Mouse (Mus musculus): ENCODE data around the gene Tmem238l. TPM values are rescaled to one million over a fixed set of nuclear protein-coding genes. Genes with fewer than 3 reads are reported as not detected.

The Tmem238l gene
- polyA plus RNA-seq (2015; fragmentation: Nextera tagmentation; extraction: Ambion mirVana), result not detected in 2 replicates

GRCm38 (mm10) chr11:66956303-66956702 lies at the start of gene Tmem238l:
Gene Tmem238l (plus strand): TSS chr11:66956638.
- H3K4me3 ChIP-seq (ENCODE audit: low read length), result no peak within 1 kb of the TSS
- ATAC-seq, result no peak
- H3K27ac ChIP-seq (ENCODE audit: low read depth, low read length), result no peak within 1 kb of the TSS
- H3K27me3 ChIP-seq (replicated peaks; ENCODE audit: control insufficient read depth, insufficient read depth, low read length), result no peaks in the 10 kb centered on the region
- 71% methylated on average over 9 of the region's 9 CpGs for WGBS
- no peaks in the 10 kb centered on the region for H3K9me3 ChIP-seq (ENCODE audit: control insufficient read depth, low read length)
- H3K9ac ChIP-seq (ENCODE audit: low read depth, low read length), result no peak within 1 kb of the TSS
- H3K4me1 ChIP-seq (ENCODE audit: control insufficient read depth, insufficient read depth, low read depth, low read length), result no peaks in the 10 kb centered on the region
- no peaks in the 10 kb centered on the region for H3K36me3 ChIP-seq (ENCODE audit: control insufficient read depth, insufficient read depth, low read length)
- no peak within 1 kb of the TSS for H3K4me2 ChIP-seq (ENCODE audit: low read length)

DNA sequence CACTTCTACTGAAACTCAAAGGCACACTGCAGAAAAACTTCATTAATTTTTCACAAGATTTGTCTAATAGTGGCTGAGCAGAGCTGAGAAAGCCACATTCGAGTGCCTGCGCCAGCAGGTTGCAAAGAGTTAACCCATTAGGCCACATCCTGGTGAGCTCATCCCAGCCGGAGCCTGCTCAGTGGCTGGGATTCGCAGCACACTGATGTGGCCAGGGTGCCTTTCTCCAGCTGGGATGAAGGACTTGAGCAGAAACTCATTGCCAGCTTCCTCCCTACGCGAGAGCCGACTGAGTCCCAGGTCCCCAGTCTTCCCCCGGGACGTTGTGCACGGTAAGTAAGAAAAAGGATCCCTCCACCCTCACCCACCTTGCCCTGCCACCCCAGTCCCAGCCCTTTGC lies 44.6 kb upstream of the Tmem238l start, which contains the start of gene Pirt:
Gene Pirt, plus strand, starts transcription at position 171 of the 400 bp plus-strand sequence.
- no peak within 1 kb of the TSS for H3K9ac ChIP-seq (ENCODE audit: low read depth, low read length)
- no peak for ATAC-seq
- no peaks in the 10 kb centered on the region for H3K4me1 ChIP-seq (ENCODE audit: control insufficient read depth, insufficient read depth, low read depth, low read length)
- no peaks in the 10 kb centered on the region for H3K27me3 ChIP-seq (replicated peaks; ENCODE audit: control insufficient read depth, insufficient read depth, low read length)
- H3K4me2 ChIP-seq (ENCODE audit: low read length), result no peak within 1 kb of the TSS
- no peak within 1 kb of the TSS for H3K27ac ChIP-seq (ENCODE audit: low read depth, low read length)
- no peaks in the 10 kb centered on the region for H3K36me3 ChIP-seq (ENCODE audit: control insufficient read depth, insufficient read depth, low read length)
- 54% methylated on average over 10 of the region's 10 CpGs for WGBS
- no peaks in the 10 kb centered on the region for H3K9me3 ChIP-seq (ENCODE audit: control insufficient read depth, low read length)
- no peak within 1 kb of the TSS for H3K4me3 ChIP-seq (ENCODE audit: low read length)

- ATAC-seq, result no peak
- Histone ChIP-seq H3K27ac (ENCODE audit: low read depth, low read length) (no peak overlapping the region), H3K27me3 (replicated peaks; ENCODE audit: control insufficient read depth, insufficient read depth, low read length) (no peaks in the 10 kb centered on the region), H3K36me3 (ENCODE audit: control insufficient read depth, insufficient read depth, low read length) (no peaks in the 10 kb centered on the region), H3K9ac (ENCODE audit: low read depth, low read length) (no peak overlapping the region), H3K9me3 (ENCODE audit: control insufficient read depth, low read length) (no peaks in the 10 kb centered on the region), H3K4me2 (ENCODE audit: low read length) (no peak overlapping the region), H3K4me3 (ENCODE audit: low read length) (no peak overlapping the region), H3K4me1 (ENCODE audit: control insufficient read depth, insufficient read depth, low read depth, low read length) (no peaks in the 10 kb centered on the region)
- 57% methylated on average over 16 of the region's 17 CpGs for WGBS
Observed at GRCm38 (mm10) chr11:66912531-66913458, 43.6 kb upstream of the Tmem238l start.

DNA sequence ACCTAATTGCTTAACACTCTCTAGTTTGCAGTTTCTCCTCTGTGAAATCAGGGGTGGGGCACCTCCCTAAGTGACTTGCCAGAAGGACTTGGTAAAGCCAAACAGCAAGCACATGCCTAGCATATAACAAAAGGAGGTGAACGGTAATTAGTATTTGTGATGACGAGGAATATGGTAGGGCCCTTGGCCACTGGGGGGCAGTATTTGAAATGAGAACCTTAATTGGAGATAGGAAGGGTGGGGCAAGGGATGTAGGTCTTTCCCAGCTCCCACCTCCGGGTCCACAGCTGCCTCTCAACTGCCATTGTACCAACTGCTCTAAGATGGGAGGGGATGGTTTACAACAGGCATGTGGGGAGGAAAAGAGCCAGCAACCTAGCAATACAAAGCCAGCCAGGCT lies 42.2 kb upstream of the Tmem238l start:
- ATAC-seq, result no peak
- no peak overlapping the region for H3K4me3 ChIP-seq (ENCODE audit: low read length)
- H3K27me3 ChIP-seq (replicated peaks; ENCODE audit: control insufficient read depth, insufficient read depth, low read length), result no peaks in the 10 kb centered on the region
- WGBS, result 21% methylated on average over 3 of the region's 3 CpGs
- no peaks in the 10 kb centered on the region for H3K9me3 ChIP-seq (ENCODE audit: control insufficient read depth, low read length)
- no peak overlapping the region for H3K9ac ChIP-seq (ENCODE audit: low read depth, low read length)
- no peak overlapping the region for H3K27ac ChIP-seq (ENCODE audit: low read depth, low read length)
- no peaks in the 10 kb centered on the region for H3K36me3 ChIP-seq (ENCODE audit: control insufficient read depth, insufficient read depth, low read length)
- H3K4me1 ChIP-seq (ENCODE audit: control insufficient read depth, insufficient read depth, low read depth, low read length), result no peaks in the 10 kb centered on the region
- no peak overlapping the region for H3K4me2 ChIP-seq (ENCODE audit: low read length)

DNA sequence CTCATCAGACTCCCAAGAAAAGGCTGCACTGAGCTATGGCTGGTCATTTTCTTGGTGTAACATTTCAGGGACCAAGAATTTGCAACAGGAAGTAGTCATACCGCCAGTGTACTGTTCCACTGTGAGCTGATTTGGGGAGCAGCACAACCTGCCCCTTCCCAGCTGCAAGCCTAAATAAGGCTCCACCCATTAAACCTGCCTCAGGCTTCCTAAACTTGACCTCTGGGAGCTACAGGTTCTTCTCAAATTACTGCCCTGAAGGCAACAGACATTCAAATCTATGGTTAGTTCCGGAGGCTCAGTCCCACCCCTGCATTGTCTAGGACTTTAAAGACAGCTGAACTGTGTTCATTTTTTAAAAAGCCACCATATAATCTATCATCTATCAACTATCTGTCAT lies 36.4 kb upstream of the Tmem238l start:
- no peak overlapping the region for H3K4me2 ChIP-seq (ENCODE audit: low read length)
- H3K4me1 ChIP-seq (ENCODE audit: control insufficient read depth, insufficient read depth, low read depth, low read length), result no peaks in the 10 kb centered on the region
- H3K4me3 ChIP-seq (ENCODE audit: low read length), result no peak overlapping the region
- H3K9me3 ChIP-seq (ENCODE audit: control insufficient read depth, low read length), result no peaks in the 10 kb centered on the region
- 78% methylated on average over 2 of the region's 2 CpGs for WGBS
- no peak overlapping the region for H3K27ac ChIP-seq (ENCODE audit: low read depth, low read length)
- no peak overlapping the region for H3K9ac ChIP-seq (ENCODE audit: low read depth, low read length)
- no peak for ATAC-seq
- H3K36me3 ChIP-seq (ENCODE audit: control insufficient read depth, insufficient read depth, low read length), result no peaks in the 10 kb centered on the region
- H3K27me3 ChIP-seq (replicated peaks; ENCODE audit: control insufficient read depth, insufficient read depth, low read length), result no peaks in the 10 kb centered on the region

DNA sequence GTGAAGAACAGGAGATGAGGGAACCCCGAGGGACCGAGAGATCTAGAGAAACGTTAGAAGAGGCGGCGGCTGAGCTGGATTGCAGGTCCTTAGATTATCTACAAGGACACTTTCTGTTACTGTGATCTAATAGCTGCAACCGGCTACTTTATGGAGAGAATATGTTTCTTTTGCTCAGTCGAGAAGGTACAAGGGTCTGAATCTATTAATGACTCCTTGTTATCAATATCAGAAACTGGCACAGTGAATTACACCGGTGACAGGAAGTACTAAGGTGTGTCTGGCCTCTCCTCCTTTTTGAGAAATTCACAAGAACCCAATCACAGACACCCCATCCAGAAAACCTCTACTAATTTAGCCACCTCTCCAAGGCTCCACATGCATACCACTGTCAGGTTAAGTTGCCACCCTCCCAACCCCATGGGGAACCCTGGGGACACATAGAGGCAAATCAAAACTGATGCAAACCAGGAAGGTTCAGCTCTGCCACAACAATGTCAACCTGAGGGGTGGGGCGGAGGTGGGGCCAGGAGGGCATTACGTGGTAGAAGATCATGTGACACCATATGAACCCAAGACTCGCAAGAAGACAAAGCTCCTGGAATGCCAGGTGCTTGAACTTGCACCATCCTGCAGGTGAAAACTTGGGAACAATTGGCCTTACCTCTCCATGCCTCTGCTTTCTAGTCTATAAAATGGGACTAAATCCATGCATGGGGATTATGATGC lies 32.2 kb upstream of the Tmem238l start:
- Histone ChIP-seq H3K27me3 (replicated peaks; ENCODE audit: control insufficient read depth, insufficient read depth, low read length) (no peaks in the 10 kb centered on the region), H3K9ac (ENCODE audit: low read depth, low read length) (no peak overlapping the region), H3K27ac (ENCODE audit: low read depth, low read length) (no peak overlapping the region), H3K4me2 (ENCODE audit: low read length) (no peak overlapping the region), H3K4me1 (ENCODE audit: control insufficient read depth, insufficient read depth, low read depth, low read length) (no peaks in the 10 kb centered on the region), H3K36me3 (ENCODE audit: control insufficient read depth, insufficient read depth, low read length) (no peaks in the 10 kb centered on the region), H3K4me3 (ENCODE audit: low read length) (no peak overlapping the region), H3K9me3 (ENCODE audit: control insufficient read depth, low read length) (no peaks in the 10 kb centered on the region)
- ATAC-seq, result no peak
- WGBS, result 86% methylated on average over 11 of the region's 11 CpGs

DNA sequence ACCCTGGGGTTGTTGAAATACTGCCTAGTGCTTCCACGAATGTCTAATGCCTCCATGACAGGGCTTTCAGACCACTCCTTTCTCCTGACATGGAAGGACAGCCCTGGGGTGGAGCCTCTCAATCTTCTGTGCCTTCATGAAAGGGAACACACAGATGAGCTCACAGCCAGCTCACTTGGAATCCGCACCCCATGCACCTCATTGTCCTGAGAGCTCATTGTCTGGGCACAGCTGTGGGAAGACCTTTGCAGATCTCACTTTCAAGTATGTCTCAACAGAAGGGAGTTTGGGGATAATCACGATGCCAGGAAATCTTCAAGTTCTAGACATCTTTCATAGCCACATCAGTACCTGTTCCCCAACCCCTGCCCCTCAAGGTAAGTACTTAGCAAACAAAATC lies 28.1 kb upstream of the Tmem238l start:
- Histone ChIP-seq H3K4me2 (ENCODE audit: low read length) (no peak overlapping the region), H3K4me3 (ENCODE audit: low read length) (no peak overlapping the region), H3K4me1 (ENCODE audit: control insufficient read depth, insufficient read depth, low read depth, low read length) (no peaks in the 10 kb centered on the region), H3K36me3 (ENCODE audit: control insufficient read depth, insufficient read depth, low read length) (no peaks in the 10 kb centered on the region), H3K27me3 (replicated peaks; ENCODE audit: control insufficient read depth, insufficient read depth, low read length) (no peaks in the 10 kb centered on the region), H3K9ac (ENCODE audit: low read depth, low read length) (no peak overlapping the region), H3K9me3 (ENCODE audit: control insufficient read depth, low read length) (no peaks in the 10 kb centered on the region), H3K27ac (ENCODE audit: low read depth, low read length) (no peak overlapping the region)
- WGBS, result 42% methylated on average over 3 of the region's 3 CpGs
- ATAC-seq, result no peak

DNA sequence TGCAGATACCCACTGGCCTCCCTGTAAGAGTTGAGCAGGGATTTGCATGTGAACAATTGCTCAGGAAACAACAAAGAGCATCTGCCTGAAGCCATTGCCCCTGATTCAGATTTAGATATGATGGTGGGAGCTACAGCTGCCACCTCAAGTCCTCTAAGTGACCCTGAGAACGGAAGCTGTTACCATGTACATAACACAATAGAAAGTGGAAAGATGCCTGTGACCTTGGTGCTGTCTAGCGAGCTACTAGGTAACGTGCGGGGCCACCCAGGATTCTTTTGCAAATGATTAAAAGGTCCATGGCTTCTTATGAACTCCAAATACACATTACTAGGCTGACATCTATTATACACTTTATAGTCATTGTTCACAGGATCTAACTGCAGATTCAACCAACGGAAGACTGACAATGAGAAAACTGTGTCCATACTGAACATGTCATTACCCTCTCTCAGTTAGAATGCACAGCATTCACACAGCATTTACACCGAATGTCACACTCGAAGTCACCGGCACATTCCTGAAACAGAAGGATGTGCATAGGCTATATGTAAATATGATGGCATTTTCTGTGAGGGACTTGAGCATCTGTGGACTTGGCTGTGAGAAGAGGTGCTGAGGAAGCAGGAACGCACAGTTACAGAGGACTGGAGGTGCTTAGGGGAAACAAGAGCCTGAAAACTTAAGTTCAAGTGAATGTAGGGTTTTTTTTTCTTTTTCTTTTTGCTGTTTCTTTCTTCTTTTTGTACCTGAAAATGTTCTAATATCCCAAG lies 23.4 kb upstream of the Tmem238l start:
- no peaks in the 10 kb centered on the region for H3K36me3 ChIP-seq (ENCODE audit: control insufficient read depth, insufficient read depth, low read length)
- WGBS, result 65% methylated on average over 9 of the region's 9 CpGs
- H3K4me3 ChIP-seq (ENCODE audit: low read length), result no peak overlapping the region
- ATAC-seq, result no peak
- H3K4me2 ChIP-seq (ENCODE audit: low read length), result no peak overlapping the region
- no peaks in the 10 kb centered on the region for H3K27me3 ChIP-seq (replicated peaks; ENCODE audit: control insufficient read depth, insufficient read depth, low read length)
- no peaks in the 10 kb centered on the region for H3K9me3 ChIP-seq (ENCODE audit: control insufficient read depth, low read length)
- H3K4me1 ChIP-seq (ENCODE audit: control insufficient read depth, insufficient read depth, low read depth, low read length), result no peaks in the 10 kb centered on the region
- no peak overlapping the region for H3K27ac ChIP-seq (ENCODE audit: low read depth, low read length)
- H3K9ac ChIP-seq (ENCODE audit: low read depth, low read length), result no peak overlapping the region
